Mouse (Mus musculus): ENCODE results near the gene Haus6. TPM values are rescaled to one million over a fixed set of nuclear protein-coding genes. Genes with fewer than 3 reads are reported as not detected.
"Not testable (repeated sequence)": the region's sequence is repeated elsewhere in the genome, so short reads cannot be mapped to it uniquely, and the experiment has no call there.

Haus6 gene
- polyA plus RNA-seq (2014; fragmentation: Nextera tagmentation; extraction: Ambion mirVana), result 11.5 and 12.7 TPM in 2 replicates

DNA sequence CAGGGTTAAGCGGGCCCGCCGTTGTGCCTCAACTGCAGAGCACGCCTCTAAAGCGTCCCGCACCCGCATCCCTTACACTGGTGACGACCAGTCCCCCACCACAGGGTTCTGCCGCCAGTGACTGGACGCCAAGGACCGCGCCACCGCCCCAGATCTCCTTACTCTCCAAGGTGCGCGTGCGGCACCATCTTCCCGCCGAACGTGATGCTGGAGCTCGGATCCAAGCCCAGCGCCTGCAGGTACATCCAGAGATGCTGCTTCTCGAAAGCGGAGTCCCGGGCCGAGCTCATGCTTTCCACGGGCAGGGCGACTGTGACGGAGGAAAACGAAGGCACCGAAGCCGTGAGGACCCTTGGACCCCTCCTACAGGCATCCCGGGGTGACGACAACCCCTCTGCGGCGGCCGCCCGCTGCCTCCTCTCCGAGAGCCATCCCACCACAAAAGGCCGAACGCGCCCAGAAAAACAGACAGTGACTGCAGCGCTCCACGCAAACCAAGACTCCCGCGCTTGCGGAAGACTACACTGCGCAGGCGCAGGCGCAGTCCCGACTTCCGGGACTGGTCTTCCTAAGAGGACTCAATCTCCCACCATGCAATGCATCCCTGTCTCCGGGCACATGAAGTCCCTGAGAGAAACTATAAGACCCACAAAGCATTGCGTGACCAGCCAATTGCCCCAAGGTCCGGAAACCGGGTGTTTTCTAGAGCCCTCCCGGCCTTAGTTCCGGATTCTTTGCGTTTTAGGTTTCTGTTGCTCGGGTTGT is at the start of gene Haus6:
Gene Haus6 (minus strand): TSS at position 532 of the 765 bp plus-strand sequence.
- under 1% methylated on average over 59 of the region's 59 CpGs for WGBS
- 0 out of 2 replicates have a peak within 1 kb of the TSS, but pooled peaks have one; percentile 5 for H3K27ac ChIP-seq (ENCODE audit: low read depth, low read length)
- DNase-seq (ENCODE audit: low spot score), result peak; percentile 99
- H3K9me3 ChIP-seq (replicated peaks; ENCODE audit: control insufficient read depth, low read length), result no peaks in the 10 kb centered on the region
- peak within 1 kb of the TSS; percentile 77 for H3K9ac ChIP-seq (ENCODE audit: low read length)
- H3K36me3 ChIP-seq (ENCODE audit: control insufficient read depth, insufficient read depth, low read length), result 0 out of 2 replicates have a peak, but pooled peaks cover 4% of the 10 kb centered on the region
- peak; percentile 99 for ATAC-seq
- H3K27me3 ChIP-seq (replicated peaks; ENCODE audit: control insufficient read depth, insufficient read depth, low read length), result no peaks in the 10 kb centered on the region
- H3K4me3 ChIP-seq (ENCODE audit: low read depth, low read length), result peak within 1 kb of the TSS; percentile 86
- peaks cover 5% of the 10 kb centered on the region for H3K4me1 ChIP-seq (ENCODE audit: control insufficient read depth, insufficient read depth, low read length)
- H3K4me2 ChIP-seq (ENCODE audit: low read length), result peak within 1 kb of the TSS; percentile 85

DNA sequence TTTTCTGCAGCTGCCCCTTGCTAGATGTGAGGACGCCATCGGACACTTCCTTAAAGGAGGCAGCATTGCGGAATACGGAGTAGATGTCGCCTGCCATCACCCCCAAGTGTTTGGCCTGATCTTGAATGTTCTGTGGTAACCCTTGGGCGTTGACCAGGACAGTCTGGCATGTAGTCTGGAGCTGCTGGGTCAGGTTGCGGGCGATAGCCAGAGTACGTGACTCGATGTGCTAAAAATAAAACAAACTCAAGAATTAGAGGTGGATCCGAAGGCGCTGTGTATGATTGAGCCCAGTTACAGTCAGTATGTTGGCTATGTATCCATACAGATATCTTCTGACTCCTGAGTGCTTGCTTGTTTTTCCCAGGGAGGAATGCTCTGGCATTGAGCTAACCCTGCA is 45.3 kb upstream of the Haus6 start:
- Histone ChIP-seq H3K4me2 (ENCODE audit: low read length) (no peak overlapping the region), H3K9me3 (replicated peaks; ENCODE audit: control insufficient read depth, low read length) (no peaks in the 10 kb centered on the region), H3K36me3 (ENCODE audit: control insufficient read depth, insufficient read depth, low read length) (peaks cover 44% of the 10 kb centered on the region), H3K27me3 (replicated peaks; ENCODE audit: control insufficient read depth, insufficient read depth, low read length) (no peaks in the 10 kb centered on the region), H3K4me3 (ENCODE audit: low read depth, low read length) (no peak overlapping the region), H3K27ac (ENCODE audit: low read depth, low read length) (no peak overlapping the region), H3K9ac (ENCODE audit: low read length) (no peak overlapping the region), H3K4me1 (ENCODE audit: control insufficient read depth, insufficient read depth, low read length) (no peaks in the 10 kb centered on the region)
- DNase-seq (ENCODE audit: low spot score), result no peak
- WGBS, result 97% methylated on average over 12 of the region's 12 CpGs
- ATAC-seq, result no peak

DNA sequence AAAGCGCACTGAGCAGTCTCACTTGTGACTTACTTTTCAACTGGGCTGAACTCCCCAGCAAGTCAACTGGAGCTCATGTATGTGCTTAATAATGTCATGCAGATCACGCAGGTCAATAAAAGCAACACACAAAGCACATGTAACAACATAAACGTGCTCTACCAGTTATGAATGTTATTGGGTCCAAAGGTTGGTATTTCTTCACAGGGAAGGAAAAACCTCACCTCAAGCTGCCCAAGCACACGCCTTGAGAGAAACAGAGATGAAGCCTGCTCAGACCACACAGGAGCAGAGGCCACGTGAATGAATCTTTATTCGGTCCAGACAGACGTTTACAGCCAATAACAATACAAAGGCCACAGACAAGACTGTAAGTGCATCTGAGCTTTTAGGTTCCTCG is 44.6 kb upstream of the Haus6 start:
- 90% methylated on average over 8 of the region's 8 CpGs for WGBS
- H3K27ac ChIP-seq (ENCODE audit: low read depth, low read length); H3K4me3 ChIP-seq (ENCODE audit: low read depth, low read length); H3K4me1 ChIP-seq (ENCODE audit: control insufficient read depth, insufficient read depth, low read length); DNase-seq (ENCODE audit: low spot score); ATAC-seq; H3K4me2 ChIP-seq (ENCODE audit: low read length); H3K9ac ChIP-seq (ENCODE audit: low read length); H3K27me3 ChIP-seq (replicated peaks; ENCODE audit: control insufficient read depth, insufficient read depth, low read length); H3K9me3 ChIP-seq (replicated peaks; ENCODE audit: control insufficient read depth, low read length): not testable (repeated sequence)
- H3K36me3 ChIP-seq (ENCODE audit: control insufficient read depth, insufficient read depth, low read length), result peaks cover 41% of the 10 kb centered on the region

DNA sequence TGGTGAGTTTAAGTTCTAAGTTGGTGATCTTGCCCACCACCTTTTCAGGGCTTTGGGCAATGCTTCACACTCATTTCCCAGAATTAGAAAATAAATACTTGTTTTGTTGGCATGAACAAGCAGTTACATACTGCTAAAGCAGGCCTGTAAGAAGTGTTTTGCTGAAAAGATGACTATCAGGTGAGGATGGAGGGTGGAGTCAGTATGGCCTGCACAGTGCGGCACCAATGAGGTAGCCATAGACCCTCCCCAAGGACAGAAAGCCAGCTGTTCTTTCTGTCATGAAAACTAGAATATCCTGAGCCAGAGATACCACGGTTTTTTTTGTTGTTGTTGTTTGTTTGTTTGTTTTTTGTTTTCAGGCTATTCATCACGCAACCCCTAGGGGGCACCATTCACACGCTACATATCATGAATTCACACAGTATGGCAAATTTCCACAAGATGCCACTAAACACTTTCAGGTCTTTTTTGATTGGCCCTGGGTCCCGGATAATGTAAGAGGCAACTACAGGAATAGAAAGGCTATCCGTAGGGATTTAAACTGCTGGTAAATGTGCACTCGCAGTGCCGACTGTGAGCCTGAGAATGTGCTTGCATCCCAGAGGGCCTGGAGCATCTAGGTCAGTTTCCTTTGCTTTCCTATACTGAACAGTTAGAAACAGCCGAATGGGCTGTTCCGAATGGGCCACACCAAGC is 40.0 kb upstream of the Haus6 start:
- DNase-seq (ENCODE audit: low spot score) (peak; percentile 35), ATAC-seq (no peak)
- Histone ChIP-seq H3K4me1 (ENCODE audit: control insufficient read depth, insufficient read depth, low read length) (no peaks in the 10 kb centered on the region), H3K4me2 (ENCODE audit: low read length) (no peak overlapping the region), H3K4me3 (ENCODE audit: low read depth, low read length) (no peak overlapping the region), H3K9ac (ENCODE audit: low read length) (no peak overlapping the region), H3K27ac (ENCODE audit: low read depth, low read length) (no peak overlapping the region), H3K36me3 (ENCODE audit: control insufficient read depth, insufficient read depth, low read length) (peaks cover 6% of the 10 kb centered on the region; the same call in 1 of the 2 replicates), H3K9me3 (replicated peaks; ENCODE audit: control insufficient read depth, low read length) (no peaks in the 10 kb centered on the region), H3K27me3 (replicated peaks; ENCODE audit: control insufficient read depth, insufficient read depth, low read length) (no peaks in the 10 kb centered on the region)
- 76% methylated on average over 10 of the region's 10 CpGs for WGBS

DNA sequence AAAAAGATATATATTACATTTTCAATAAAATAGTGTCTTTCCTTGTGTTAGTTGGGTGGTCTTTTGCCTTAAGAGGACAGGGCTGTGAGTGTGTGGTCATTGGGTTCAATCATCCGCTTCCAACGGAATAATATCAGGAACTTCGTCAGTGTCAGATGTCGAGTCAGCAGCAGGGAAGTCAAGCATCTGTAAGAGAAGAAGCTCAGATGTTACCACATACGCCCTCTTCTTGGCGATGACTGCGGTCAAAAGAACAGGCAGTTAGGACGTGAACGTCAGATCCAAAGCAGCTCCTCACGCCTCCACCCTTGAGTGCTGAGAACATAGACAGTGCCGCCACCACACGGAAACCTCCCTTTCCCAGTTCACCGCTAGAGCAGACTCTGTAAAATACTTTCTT is 36.5 kb upstream of the Haus6 start:
- not testable (repeated sequence) for ATAC-seq; H3K4me2 ChIP-seq (ENCODE audit: low read length); H3K9me3 ChIP-seq (replicated peaks; ENCODE audit: control insufficient read depth, low read length); DNase-seq (ENCODE audit: low spot score); H3K36me3 ChIP-seq (ENCODE audit: control insufficient read depth, insufficient read depth, low read length); H3K27ac ChIP-seq (ENCODE audit: low read depth, low read length); H3K9ac ChIP-seq (ENCODE audit: low read length); H3K4me1 ChIP-seq (ENCODE audit: control insufficient read depth, insufficient read depth, low read length); H3K4me3 ChIP-seq (ENCODE audit: low read depth, low read length); H3K27me3 ChIP-seq (replicated peaks; ENCODE audit: control insufficient read depth, insufficient read depth, low read length)
- 96% methylated on average over 10 of the region's 13 CpGs for WGBS

DNA sequence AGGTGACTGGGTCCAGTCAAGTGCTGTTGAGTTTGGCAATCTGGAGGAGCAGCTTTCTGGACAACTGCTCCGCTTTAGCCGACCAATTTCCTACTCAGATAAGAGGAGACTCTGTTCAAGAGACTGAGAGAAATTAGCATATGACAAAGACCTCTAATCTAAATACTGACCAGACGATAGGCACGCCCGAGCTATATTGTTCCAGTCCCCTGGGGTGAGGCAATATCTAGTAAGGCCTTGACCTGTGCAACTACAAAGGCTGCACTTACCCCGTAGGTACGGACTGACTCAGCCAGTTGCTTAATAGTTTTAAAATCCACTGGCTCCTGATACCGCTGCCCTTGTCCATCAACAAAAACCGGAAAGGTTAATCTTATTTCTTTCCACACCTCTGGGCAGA is 25.7 kb upstream of the Haus6 start:
- not testable (repeated sequence) for ATAC-seq; H3K36me3 ChIP-seq (ENCODE audit: control insufficient read depth, insufficient read depth, low read length); DNase-seq (ENCODE audit: low spot score); H3K4me1 ChIP-seq (ENCODE audit: control insufficient read depth, insufficient read depth, low read length); H3K27me3 ChIP-seq (replicated peaks; ENCODE audit: control insufficient read depth, insufficient read depth, low read length); H3K4me3 ChIP-seq (ENCODE audit: low read depth, low read length); H3K9me3 ChIP-seq (replicated peaks; ENCODE audit: control insufficient read depth, low read length); H3K4me2 ChIP-seq (ENCODE audit: low read length); H3K27ac ChIP-seq (ENCODE audit: low read depth, low read length); H3K9ac ChIP-seq (ENCODE audit: low read length)
- WGBS, result 89% methylated on average over 9 of the region's 9 CpGs

DNA sequence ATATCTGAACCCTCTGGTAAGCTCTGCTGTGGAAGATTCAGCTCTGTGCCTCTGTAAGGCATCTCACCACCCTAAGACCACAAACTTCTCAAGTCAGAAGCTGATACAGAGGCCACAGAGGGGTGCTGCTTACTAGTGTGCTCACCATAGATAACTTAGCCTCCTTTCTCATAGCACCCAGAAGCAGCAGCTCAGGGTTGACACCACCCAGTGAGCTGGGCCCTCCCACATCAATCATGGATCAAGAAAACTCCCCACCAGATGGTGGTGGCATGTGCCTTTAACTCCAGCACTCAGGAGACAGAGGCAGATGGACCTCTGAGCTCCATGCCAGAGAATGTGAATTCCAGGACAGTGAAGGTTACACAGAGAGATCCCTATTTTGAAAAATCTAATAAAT is 23.0 kb upstream of the Haus6 start:
- H3K27me3 ChIP-seq (replicated peaks; ENCODE audit: control insufficient read depth, insufficient read depth, low read length); H3K4me1 ChIP-seq (ENCODE audit: control insufficient read depth, insufficient read depth, low read length); DNase-seq (ENCODE audit: low spot score); H3K9ac ChIP-seq (ENCODE audit: low read length); H3K4me2 ChIP-seq (ENCODE audit: low read length); H3K27ac ChIP-seq (ENCODE audit: low read depth, low read length); H3K9me3 ChIP-seq (replicated peaks; ENCODE audit: control insufficient read depth, low read length); H3K36me3 ChIP-seq (ENCODE audit: control insufficient read depth, insufficient read depth, low read length); ATAC-seq; H3K4me3 ChIP-seq (ENCODE audit: low read depth, low read length): not testable (repeated sequence)

DNA sequence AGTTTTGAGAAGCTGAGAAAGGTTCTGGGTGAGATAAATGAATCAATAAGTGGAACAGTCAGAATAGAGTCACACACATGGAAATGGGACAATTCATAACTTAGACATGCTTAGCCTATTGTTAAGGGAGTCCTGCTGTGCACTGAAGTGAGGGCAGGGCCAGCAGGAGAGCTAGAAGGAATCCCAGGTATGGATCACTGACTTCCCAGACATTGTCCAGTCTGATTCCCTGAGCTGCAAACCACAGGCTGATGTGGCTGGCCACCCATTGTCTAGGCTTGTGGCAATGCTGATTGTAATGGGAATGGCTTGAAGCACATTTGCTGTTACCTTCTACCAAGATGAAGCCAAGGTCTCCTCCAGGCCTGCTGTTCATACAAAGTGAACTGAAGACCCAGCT is 22.5 kb upstream of the Haus6 start:
- H3K4me1 ChIP-seq (ENCODE audit: control insufficient read depth, insufficient read depth, low read length); H3K27ac ChIP-seq (ENCODE audit: low read depth, low read length); DNase-seq (ENCODE audit: low spot score); H3K27me3 ChIP-seq (replicated peaks; ENCODE audit: control insufficient read depth, insufficient read depth, low read length); H3K4me3 ChIP-seq (ENCODE audit: low read depth, low read length); H3K4me2 ChIP-seq (ENCODE audit: low read length); H3K36me3 ChIP-seq (ENCODE audit: control insufficient read depth, insufficient read depth, low read length); ATAC-seq; H3K9me3 ChIP-seq (replicated peaks; ENCODE audit: control insufficient read depth, low read length); H3K9ac ChIP-seq (ENCODE audit: low read length): not testable (repeated sequence)

DNA sequence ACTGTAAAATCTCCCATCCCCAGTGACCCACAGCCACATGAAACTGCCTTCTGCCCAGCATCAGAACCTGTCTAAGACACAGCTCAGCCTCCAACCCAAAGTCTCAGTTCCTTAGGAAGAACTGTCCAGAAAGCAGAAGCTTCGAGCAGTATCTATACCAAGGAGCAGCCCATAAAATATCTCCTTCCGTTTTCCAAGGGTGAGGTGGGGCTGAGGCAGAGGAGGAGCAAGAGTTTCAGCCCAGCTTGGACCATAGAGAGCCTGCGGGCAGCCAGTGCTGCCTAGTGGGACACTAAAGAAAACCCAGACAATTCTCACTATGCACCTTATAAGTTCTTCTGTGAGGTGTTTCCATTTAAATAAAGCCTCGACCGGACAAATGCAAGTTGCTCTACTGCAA is 20.7 kb upstream of the Haus6 start:
- not testable (repeated sequence) for H3K9ac ChIP-seq (ENCODE audit: low read length); H3K27me3 ChIP-seq (replicated peaks; ENCODE audit: control insufficient read depth, insufficient read depth, low read length); H3K4me1 ChIP-seq (ENCODE audit: control insufficient read depth, insufficient read depth, low read length); DNase-seq (ENCODE audit: low spot score); ATAC-seq; H3K36me3 ChIP-seq (ENCODE audit: control insufficient read depth, insufficient read depth, low read length); H3K9me3 ChIP-seq (replicated peaks; ENCODE audit: control insufficient read depth, low read length); H3K27ac ChIP-seq (ENCODE audit: low read depth, low read length); H3K4me2 ChIP-seq (ENCODE audit: low read length); H3K4me3 ChIP-seq (ENCODE audit: low read depth, low read length)
- 67% methylated on average over 4 of the region's 5 CpGs for WGBS
